Mouse (Mus musculus): ENCODE results near the gene Vdr. TPM values are rescaled to one million over a fixed set of nuclear protein-coding genes. Genes with fewer than 3 reads are reported as not detected.
"Not testable (repeated sequence)": the region's sequence is repeated elsewhere in the genome, so short reads cannot be mapped to it uniquely, and the experiment has no call there.

Gene Vdr
- total RNA-seq, 2 experiments from 2014 or later = 6.4 to 33.3 TPM

GRCm38 (mm10) chr15:97881423-97881822 is 29.0 kb downstream of the Vdr start:
- no peak for DNase-seq

GRCm38 (mm10) chr15:97880441-97880840 is 30.0 kb downstream of the Vdr start:
- DNase-seq = peak; percentile 20 to 34

- no peak for DNase-seq
These were observed 31.6 kb downstream of the Vdr start for GRCm38 (mm10) chr15:97878696-97879328.

GRCm38 (mm10) chr15:97875784-97876183 is 34.6 kb downstream of the Vdr start:
- DNase-seq = no peak

GRCm38 (mm10) chr15:97873717-97874116 is 36.7 kb downstream of the Vdr start:
- no peak for DNase-seq

- peak; percentile 60 to 80 for DNase-seq
These were observed 38.3 kb downstream of the Vdr start for GRCm38 (mm10) chr15:97872161-97872560.

- DNase-seq = peak; percentile 33 to 46
These were observed 39.1 kb downstream of the Vdr start for GRCm38 (mm10) chr15:97871055-97872030.

- DNase-seq = not testable (repeated sequence)
These were observed 40.3 kb downstream of the Vdr start for GRCm38 (mm10) chr15:97870116-97870515.

- no peak for DNase-seq
These were observed 41.4 kb downstream of the Vdr start for GRCm38 (mm10) chr15:97868985-97869384.

GRCm38 (mm10) chr15:97865988-97866387 is 44.4 kb downstream of the Vdr start:
- no peak for DNase-seq

- no peak for DNase-seq
These were observed 45.3 kb downstream of the Vdr start for GRCm38 (mm10) chr15:97865175-97865574.

GRCm38 (mm10) chr15:97864361-97865045 is 45.9 kb downstream of the Vdr start:
- no peak for DNase-seq

- no peak for DNase-seq
These were observed 46.9 kb downstream of the Vdr start for GRCm38 (mm10) chr15:97863494-97863881.

GRCm38 (mm10) chr15:97862881-97863493 is 47.4 kb downstream of the Vdr start:
- no peak for DNase-seq

- DNase-seq = no peak
These were observed 50.1 kb downstream of the Vdr start for GRCm38 (mm10) chr15:97860353-97860752.

GRCm38 (mm10) chr15:97858431-97858830 is 52.0 kb downstream of the Vdr start:
- DNase-seq = no peak

GRCm38 (mm10) chr15:97854551-97854950 is 55.9 kb downstream of the Vdr start:
- DNase-seq = no peak

GRCm38 (mm10) chr15:97854059-97854458 is 56.4 kb downstream of the Vdr start:
- DNase-seq = no peak

- DNase-seq = no peak
These were observed 58.1 kb downstream of the Vdr start for GRCm38 (mm10) chr15:97852291-97852690.

- no peak for DNase-seq
These were observed 59.4 kb downstream of the Vdr start for GRCm38 (mm10) chr15:97851011-97851410.

GRCm38 (mm10) chr15:97850441-97850840 is 60.0 kb downstream of the Vdr start:
- DNase-seq = peak; percentile 40 to 59
